Mouse (Mus musculus): Measurements from ENCODE around the gene Ppp3ca. TPM values are rescaled to one million over a fixed set of nuclear protein-coding genes. Genes with fewer than 3 reads are reported as not detected.

The Ppp3ca gene
- polyA plus RNA-seq, 1 experiment: 24.3 TPM

DNA sequence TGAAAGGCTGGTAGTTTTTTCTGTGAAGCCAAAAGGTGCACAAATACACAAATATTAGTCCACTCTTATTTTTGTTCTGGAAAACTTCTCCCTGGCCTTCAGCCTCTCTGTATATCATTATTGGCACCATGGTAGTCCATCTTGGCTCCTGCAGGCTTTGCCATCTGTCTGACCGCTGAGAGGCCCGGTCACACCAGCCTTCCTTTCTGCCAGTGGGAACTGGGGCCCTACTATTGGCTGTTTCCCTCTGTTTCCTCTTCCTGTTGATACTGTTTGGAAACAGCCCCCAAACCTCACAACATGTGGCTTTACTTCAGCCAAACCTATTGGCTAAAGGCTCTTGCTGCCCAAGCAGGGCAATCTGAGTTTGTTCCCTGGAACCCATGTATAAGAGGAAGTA is 123.5 kb downstream of the Ppp3ca start:
- Histone ChIP-seq H3K4me3 (ENCODE audit: control insufficient read depth, low read depth, low read length) (no peak overlapping the region), H3K36me3 (ENCODE audit: control insufficient read depth, insufficient read depth, low read length) (no peaks in the 10 kb centered on the region), H3K4me1 (ENCODE audit: control insufficient read depth, insufficient read depth, low read length) (no peaks in the 10 kb centered on the region), H3K27ac (ENCODE audit: control insufficient read depth, insufficient read depth, low read depth, low read length) (no peak overlapping the region), H3K27me3 (ENCODE audit: control insufficient read depth, insufficient read depth, low read length) (no peaks in the 10 kb centered on the region)
- TF ChIP-seq CTCF (IDR thresholded peaks at IDR 0.05; ENCODE audit: control insufficient read depth, insufficient read depth, insufficient replicate concordance, low read depth, low read length) (no peak), POLR2A (IDR thresholded peaks at IDR 0.05; ENCODE audit: control insufficient read depth, low read depth, low read length) (no peak)

DNA sequence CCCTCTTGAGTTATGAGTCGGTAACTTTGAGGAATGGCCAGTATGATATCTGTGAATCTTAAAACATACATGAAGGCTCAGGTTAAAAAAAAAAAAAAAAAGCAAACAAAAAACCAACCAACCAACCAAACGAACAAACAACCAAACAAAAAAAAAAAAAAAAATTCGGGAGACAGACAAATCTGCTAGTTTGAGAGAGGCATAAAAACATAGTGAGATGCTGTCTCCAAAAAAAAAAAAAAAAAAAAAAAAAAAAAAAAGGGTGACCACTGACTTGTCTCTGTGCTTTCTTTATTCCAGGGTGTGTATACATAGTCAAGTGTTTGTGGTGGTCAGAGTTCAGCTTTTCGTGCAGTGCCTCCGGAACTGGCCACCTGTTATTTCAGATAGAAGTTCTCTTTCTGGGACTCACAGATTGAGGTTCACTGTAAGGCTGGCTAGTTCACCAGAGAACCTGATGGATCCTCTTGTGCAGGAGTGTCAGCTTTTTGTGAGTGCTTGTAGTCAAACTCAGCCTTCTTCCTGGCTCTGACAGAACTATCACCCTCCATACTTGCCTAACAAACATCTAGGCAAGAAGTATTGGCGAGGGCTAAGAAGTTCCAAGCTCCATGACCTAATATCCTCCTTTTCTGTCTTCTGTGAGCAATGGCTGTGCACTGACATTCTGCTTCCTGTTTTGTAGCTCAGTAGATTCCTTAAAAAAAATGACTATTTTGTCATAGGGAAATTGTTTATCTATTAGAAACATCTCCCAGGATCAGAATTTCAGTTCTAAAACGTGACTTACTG is 124.7 kb downstream of the Ppp3ca start:
- Histone ChIP-seq H3K4me3 (ENCODE audit: control insufficient read depth, low read depth, low read length) (no peak overlapping the region), H3K4me1 (ENCODE audit: control insufficient read depth, insufficient read depth, low read length) (no peaks in the 10 kb centered on the region), H3K36me3 (ENCODE audit: control insufficient read depth, insufficient read depth, low read length) (no peaks in the 10 kb centered on the region), H3K27me3 (ENCODE audit: control insufficient read depth, insufficient read depth, low read length) (no peaks in the 10 kb centered on the region), H3K27ac (ENCODE audit: control insufficient read depth, insufficient read depth, low read depth, low read length) (no peak overlapping the region)
- TF ChIP-seq POLR2A (IDR thresholded peaks at IDR 0.05; ENCODE audit: control insufficient read depth, low read depth, low read length): no peak
- no peak for TF ChIP-seq CTCF (IDR thresholded peaks at IDR 0.05; ENCODE audit: control insufficient read depth, insufficient read depth, insufficient replicate concordance, low read depth, low read length)

DNA sequence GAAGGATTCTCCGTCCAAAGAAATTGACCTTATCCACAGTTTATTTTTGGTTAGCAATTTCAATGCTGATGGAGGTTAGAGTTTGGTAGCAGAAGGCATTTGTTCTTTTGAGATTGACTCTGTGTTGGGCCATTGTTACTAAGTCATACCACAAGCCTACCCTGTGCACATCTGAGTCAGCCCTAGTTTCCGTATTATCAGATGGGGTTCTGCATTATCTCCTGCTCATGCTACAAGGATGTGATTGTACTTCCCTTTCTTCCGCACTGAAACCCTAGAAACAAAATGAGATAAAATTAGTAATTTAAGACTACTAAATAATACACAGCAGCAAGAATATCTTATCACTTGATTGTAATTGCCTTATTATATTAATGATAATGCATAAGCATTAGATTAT is 129.0 kb downstream of the Ppp3ca start:
- no peaks in the 10 kb centered on the region for H3K36me3 ChIP-seq (ENCODE audit: control insufficient read depth, insufficient read depth, low read length)
- TF ChIP-seq POLR2A (IDR thresholded peaks at IDR 0.05; ENCODE audit: control insufficient read depth, low read depth, low read length) (no peak), CTCF (IDR thresholded peaks at IDR 0.05; ENCODE audit: control insufficient read depth, insufficient read depth, insufficient replicate concordance, low read depth, low read length) (no peak)
- no peaks in the 10 kb centered on the region for H3K4me1 ChIP-seq (ENCODE audit: control insufficient read depth, insufficient read depth, low read length)
- no peaks in the 10 kb centered on the region for H3K27me3 ChIP-seq (ENCODE audit: control insufficient read depth, insufficient read depth, low read length)
- H3K27ac ChIP-seq (ENCODE audit: control insufficient read depth, insufficient read depth, low read depth, low read length): no peak overlapping the region
- no peak overlapping the region for H3K4me3 ChIP-seq (ENCODE audit: control insufficient read depth, low read depth, low read length)

DNA sequence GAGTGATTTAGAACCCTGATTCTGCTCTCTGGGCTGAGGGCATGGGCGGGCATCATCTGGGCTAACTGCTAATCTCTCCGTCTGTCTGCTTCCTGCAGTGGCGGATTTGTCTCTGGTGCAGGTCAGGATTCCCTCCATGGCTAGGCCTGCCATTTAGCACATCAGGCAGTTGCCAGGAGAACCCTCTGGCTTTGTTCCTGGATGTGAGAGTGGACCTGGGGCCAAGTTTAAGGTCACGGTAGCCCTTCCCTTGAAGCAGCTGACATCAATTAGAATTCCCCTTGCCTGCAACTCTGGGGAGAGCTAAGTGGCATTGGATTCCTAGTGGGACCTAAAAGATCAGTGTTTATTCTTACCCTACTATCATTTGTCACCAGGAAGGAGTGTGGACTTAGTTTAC is 132.7 kb downstream of the Ppp3ca start:
- Histone ChIP-seq H3K36me3 (ENCODE audit: control insufficient read depth, insufficient read depth, low read length) (no peaks in the 10 kb centered on the region), H3K4me3 (ENCODE audit: control insufficient read depth, low read depth, low read length) (no peak overlapping the region), H3K27me3 (ENCODE audit: control insufficient read depth, insufficient read depth, low read length) (no peaks in the 10 kb centered on the region), H3K4me1 (ENCODE audit: control insufficient read depth, insufficient read depth, low read length) (no peaks in the 10 kb centered on the region), H3K27ac (ENCODE audit: control insufficient read depth, insufficient read depth, low read depth, low read length) (no peak overlapping the region)
- no peak for TF ChIP-seq POLR2A (IDR thresholded peaks at IDR 0.05; ENCODE audit: control insufficient read depth, low read depth, low read length)
- TF ChIP-seq CTCF (IDR thresholded peaks at IDR 0.05; ENCODE audit: control insufficient read depth, insufficient read depth, insufficient replicate concordance, low read depth, low read length): no peak

DNA sequence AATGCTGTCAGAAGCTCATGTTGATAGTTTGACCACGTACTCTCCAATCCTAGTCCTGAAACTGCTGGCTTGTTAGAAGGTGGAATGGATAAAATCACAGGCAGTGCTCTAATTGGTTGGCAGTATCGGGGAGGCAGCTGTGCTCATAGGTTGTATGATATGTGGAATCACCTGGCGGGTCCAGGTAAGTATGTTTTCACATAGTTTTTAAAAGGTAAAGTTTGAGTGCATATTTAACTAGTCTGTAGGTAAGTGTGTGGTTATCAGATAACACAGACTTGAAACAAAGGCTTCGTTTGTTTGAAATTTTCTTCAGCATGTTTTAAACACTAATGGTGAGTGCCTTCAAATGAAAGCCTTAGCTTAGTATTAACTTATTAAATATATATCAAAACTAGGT is 136.0 kb downstream of the Ppp3ca start:
- Histone ChIP-seq H3K27me3 (ENCODE audit: control insufficient read depth, insufficient read depth, low read length) (no peaks in the 10 kb centered on the region), H3K36me3 (ENCODE audit: control insufficient read depth, insufficient read depth, low read length) (no peaks in the 10 kb centered on the region), H3K4me3 (ENCODE audit: control insufficient read depth, low read depth, low read length) (no peak overlapping the region), H3K4me1 (ENCODE audit: control insufficient read depth, insufficient read depth, low read length) (no peaks in the 10 kb centered on the region), H3K27ac (ENCODE audit: control insufficient read depth, insufficient read depth, low read depth, low read length) (no peak overlapping the region)
- TF ChIP-seq CTCF (IDR thresholded peaks at IDR 0.05; ENCODE audit: control insufficient read depth, insufficient read depth, insufficient replicate concordance, low read depth, low read length): no peak
- no peak for TF ChIP-seq POLR2A (IDR thresholded peaks at IDR 0.05; ENCODE audit: control insufficient read depth, low read depth, low read length)

DNA sequence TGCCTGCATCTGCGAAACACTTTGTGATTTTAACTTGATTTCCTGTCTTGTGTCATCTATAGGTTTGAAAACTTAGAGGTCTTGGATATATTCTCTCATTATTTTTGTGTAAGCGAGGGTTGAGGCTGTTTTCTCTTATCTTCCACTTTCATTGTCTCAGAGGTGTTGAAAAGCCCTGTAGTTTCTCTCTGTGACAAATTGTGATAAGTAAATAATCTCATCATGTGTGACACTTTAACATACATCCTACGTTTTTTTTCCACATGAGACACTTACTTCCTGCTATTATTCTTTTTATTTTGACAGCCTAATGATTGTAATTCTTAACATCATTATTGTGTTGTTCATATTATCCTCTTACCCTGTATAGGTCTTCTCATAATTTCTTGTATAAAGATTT is 140.3 kb downstream of the Ppp3ca start:
- no peak overlapping the region for H3K4me3 ChIP-seq (ENCODE audit: control insufficient read depth, low read depth, low read length)
- no peak overlapping the region for H3K27ac ChIP-seq (ENCODE audit: control insufficient read depth, insufficient read depth, low read depth, low read length)
- no peak for TF ChIP-seq POLR2A (IDR thresholded peaks at IDR 0.05; ENCODE audit: control insufficient read depth, low read depth, low read length)
- TF ChIP-seq CTCF (IDR thresholded peaks at IDR 0.05; ENCODE audit: control insufficient read depth, insufficient read depth, insufficient replicate concordance, low read depth, low read length): no peak
- H3K4me1 ChIP-seq (ENCODE audit: control insufficient read depth, insufficient read depth, low read length): no peaks in the 10 kb centered on the region
- H3K36me3 ChIP-seq (ENCODE audit: control insufficient read depth, insufficient read depth, low read length): no peaks in the 10 kb centered on the region
- no peaks in the 10 kb centered on the region for H3K27me3 ChIP-seq (ENCODE audit: control insufficient read depth, insufficient read depth, low read length)

DNA sequence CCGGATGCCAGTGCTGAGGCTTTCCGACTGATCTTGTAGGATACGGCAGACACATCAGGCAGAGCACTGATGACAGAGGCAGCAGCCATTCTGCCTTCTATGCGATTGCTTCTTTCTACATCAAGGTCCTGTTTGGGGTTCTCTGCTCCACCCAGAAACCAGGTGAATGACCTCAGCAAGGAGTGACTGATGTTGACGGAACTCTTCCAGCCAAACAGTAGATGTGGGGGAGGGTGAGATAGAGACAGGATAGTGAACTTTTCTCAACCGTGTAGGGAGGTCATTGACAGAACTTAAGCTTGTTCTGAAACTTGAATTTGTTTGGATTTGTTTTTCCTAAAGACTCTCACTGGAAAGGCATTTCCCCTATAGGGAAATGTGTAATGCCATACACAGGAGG is 142.2 kb downstream of the Ppp3ca start:
- no peak for TF ChIP-seq CTCF (IDR thresholded peaks at IDR 0.05; ENCODE audit: control insufficient read depth, insufficient read depth, insufficient replicate concordance, low read depth, low read length)
- no peak for TF ChIP-seq POLR2A (IDR thresholded peaks at IDR 0.05; ENCODE audit: control insufficient read depth, low read depth, low read length)
- H3K36me3 ChIP-seq (ENCODE audit: control insufficient read depth, insufficient read depth, low read length): no peaks in the 10 kb centered on the region
- H3K27ac ChIP-seq (ENCODE audit: control insufficient read depth, insufficient read depth, low read depth, low read length): no peak overlapping the region
- H3K27me3 ChIP-seq (ENCODE audit: control insufficient read depth, insufficient read depth, low read length): no peaks in the 10 kb centered on the region
- no peaks in the 10 kb centered on the region for H3K4me1 ChIP-seq (ENCODE audit: control insufficient read depth, insufficient read depth, low read length)
- no peak overlapping the region for H3K4me3 ChIP-seq (ENCODE audit: control insufficient read depth, low read depth, low read length)
